Mouse (Mus musculus) lung, embryonic 14.5 days (tissue): ENCODE measurements at regions not wholly inside any gene's neighbourhood (a gene's known extent, or its start where the extent isn't known, plus 50 kb on each side); places are given as distances from the start of the nearest gene placed in this dataset.
A peak's percentile ranks its signal among the peaks of the same experiment; 100 is the strongest.

Source experiments
- ATAC-seq: fragments of 200-750 bp; cut with Nextera tagmentation; 2 replicates; pipeline ENCODE4 v1.8.0; 2017; ENCODE audit warnings: mild to moderate bottlenecking, moderate TSS enrichment, moderate library complexity; ENCODE audit not compliant: insufficient read depth
- DNase-seq: peaks from one replicate; pipeline ENCODE4 v3.0.0-alpha.2; 2015
- H3K27ac ChIP-seq: fragments of 300-500 bp; sonication (generic); 2 replicates; pipeline ENCODE4 v1.5.1; 2014; ENCODE audit warnings: low read depth, mild to moderate bottlenecking, moderate library complexity
- H3K27me3 ChIP-seq: fragments of 300-500 bp; sonication (generic); 2 replicates; pipeline ENCODE4 v1.6.1; 2014; ENCODE audit warnings: low read length, control low read depth; ENCODE audit not compliant: insufficient read depth
- H3K36me3 ChIP-seq: fragments of 300-500 bp; sonication (generic); 2 replicates; pipeline ENCODE4 v1.6.1; 2014; ENCODE audit warnings: control low read depth; ENCODE audit not compliant: insufficient read depth
- H3K4me1 ChIP-seq: fragments of 300-500 bp; sonication (generic); 2 replicates; pipeline ENCODE4 v1.6.1; 2014; ENCODE audit warnings: antibody characterized with exemption, control low read depth; ENCODE audit not compliant: insufficient read depth
- H3K4me2 ChIP-seq: fragments of 300-500 bp; sonication (generic); 2 replicates; pipeline ENCODE4 v1.6.1; 2014; ENCODE audit warnings: mild to moderate bottlenecking
- H3K4me3 ChIP-seq: fragments of 300-500 bp; sonication (generic); 2 replicates; pipeline ENCODE4 v1.5.1; 2014; ENCODE audit warnings: low read depth, low read length
- H3K9ac ChIP-seq: fragments of 300-500 bp; sonication (generic); 2 replicates; pipeline ENCODE4 v1.6.1; 2014
- H3K9me3 ChIP-seq: fragments of 300-500 bp; sonication (generic); 2 replicates; pipeline ENCODE4 v1.6.1; 2016; ENCODE audit warnings: low read depth, low read length, control low read depth
- CTCF ChIP-seq: IDR thresholded peaks from 2 replicates; pipeline ENCODE4 v1.5.1; 2016; ENCODE audit warnings: antibody characterized with exemption, low read depth
- WGBS: fragments of 180-500 bp; shearing (Covaris S2); extraction: QIAGEN DNeasy Blood & Tissue Kit; methylation state at CpG from one replicate; pipeline ENCODE4 v1.1.7; 2014; 5-methylcytosine and 5-hydroxymethylcytosine counted together

- H3K36me3 ChIP-seq = no peaks in the 10 kb centered on the region
- 74% methylated on average over 4 of the region's 4 CpGs for WGBS
- no peak for TF ChIP-seq CTCF
- no peak overlapping the region for H3K4me2 ChIP-seq
- no peak overlapping the region for H3K27ac ChIP-seq
- no peaks in the 10 kb centered on the region for H3K27me3 ChIP-seq
- H3K4me1 ChIP-seq = no peaks in the 10 kb centered on the region
- no peaks in the 10 kb centered on the region for H3K9me3 ChIP-seq
- no peak overlapping the region for H3K4me3 ChIP-seq
- DNase-seq (no peak), ATAC-seq (no peak)
- H3K9ac ChIP-seq = no peak overlapping the region
These were observed 223.6 kb upstream of the Tmem132c start for GRCm38 (mm10) chr5:127017971-127018370.

GRCm38 (mm10) chr5:127036472-127036871 is 205.1 kb upstream of the Tmem132c start:
- 23% methylated on average over 5 of the region's 5 CpGs for whole genome bisulfite sequencing
- H3K9me3 ChIP-seq = no peaks in the 10 kb centered on the region

GRCm38 (mm10) chr5:127057770-127058169 is 183.8 kb upstream of the Tmem132c start:
- Histone ChIP-seq H3K27ac (no peak overlapping the region), H3K4me1 (no peaks in the 10 kb centered on the region), H3K9ac (no peak overlapping the region), H3K9me3 (no peaks in the 10 kb centered on the region), H3K4me2 (no peak overlapping the region), H3K36me3 (no peaks in the 10 kb centered on the region), H3K27me3 (no peaks in the 10 kb centered on the region), H3K4me3 (no peak overlapping the region)
- ATAC-seq (no peak), DNase-seq (no peak)
- 68% methylated on average over 4 of the region's 4 CpGs for WGBS
- 0 out of 2 replicates have a peak, but pooled peaks have one; percentile 22 for TF ChIP-seq CTCF

More at GRCm38 (mm10) chr5:127036472-127036871, 205.1 kb upstream of the Tmem132c start:
- ATAC-seq = peak; percentile 44; the same call in 1 of the 2 replicates
- peak; percentile 62 for DNase-seq
- Histone ChIP-seq H3K27me3 (no peaks in the 10 kb centered on the region), H3K4me2 (no peak overlapping the region), H3K27ac (no peak overlapping the region), H3K9ac (no peak overlapping the region), H3K36me3 (no peaks in the 10 kb centered on the region), H3K4me3 (no peak overlapping the region), H3K4me1 (no peaks in the 10 kb centered on the region)
- TF ChIP-seq CTCF = no peak

- no peaks in the 10 kb centered on the region for H3K27me3 ChIP-seq
- no peak overlapping the region for H3K9ac ChIP-seq
- no peak overlapping the region for H3K4me2 ChIP-seq
- H3K9me3 ChIP-seq = no peaks in the 10 kb centered on the region
- no peak for DNase-seq
- TF ChIP-seq CTCF = no peak
- no peaks in the 10 kb centered on the region for H3K4me1 ChIP-seq
- H3K4me3 ChIP-seq = no peak overlapping the region
- 51% methylated on average over 4 of the region's 4 CpGs for WGBS
- ATAC-seq = no peak
- no peaks in the 10 kb centered on the region for H3K36me3 ChIP-seq
- H3K27ac ChIP-seq = no peak overlapping the region
These were observed 167.3 kb upstream of the Tmem132c start for GRCm38 (mm10) chr5:127074327-127074726.
